In genomic region chr12:104738446-104738845, GRCm38 (mm10) we compare ENCODE assay signal across 18 mouse cellular contexts. TPM values are rescaled to one million over a fixed set of nuclear protein-coding genes. Genes with fewer than 3 reads are reported as not detected.
DNase-seq lines count a peak whose midpoint lies in the region; ATAC-seq and TF ChIP-seq lines count a peak whose summit lies in the region.
"Had no signal": no experiment of that assay in that cellular context is flagged by ENCODE, and none has a peak within 500 bp of the region (broad histone marks: within the 10 kb centered on the region; RNA-seq: fewer than 3 reads in every experiment).

No protein-coding gene starts in this region.

- no peaks in the 10 kb centered on the region for H3K36me3 ChIP-seq in kidney, postnatal 0 days (ENCODE audit: insufficient read depth, low read length)
- H3K36me3 ChIP-seq: hindbrain, embryonic 15.5 days had no signal

- H3K9ac ChIP-seq in kidney, postnatal 0 days (ENCODE audit: low read depth, low read length), result no peak overlapping the region
- H3K9ac ChIP-seq: hindbrain, embryonic 15.5 days; neural tube, embryonic 12.5 days had no signal

- H3K27ac ChIP-seq in layer of hippocampus, adult 2 months, result peak overlapping the region; percentile 59; the same call in 1 of the 2 replicates
- H3K27ac ChIP-seq in kidney, postnatal 0 days, result no peak overlapping the region
- H3K27ac ChIP-seq: midbrain, embryonic 10.5 days; neural tube, embryonic 12.5 days had no signal

- peak; percentile 80 for ATAC-seq in kidney, postnatal 0 days (replicated peaks; ENCODE audit: low FRiP score, low read depth)
- ATAC-seq: CD4-positive, CD25-positive, alpha-beta regulatory T cell, adult 4 months had no signal

- H3K27me3 ChIP-seq in kidney, postnatal 0 days (ENCODE audit: insufficient read depth, low read length), result no peaks in the 10 kb centered on the region
- H3K27me3 ChIP-seq: hindbrain, embryonic 15.5 days; neural tube, embryonic 12.5 days had no signal

- no peaks in the 10 kb centered on the region for H3K9me3 ChIP-seq in kidney, postnatal 0 days (replicated peaks; ENCODE audit: low read length)
- H3K9me3 ChIP-seq: G1E; hindbrain, embryonic 15.5 days; midbrain, embryonic 10.5 days; neural tube, embryonic 12.5 days had no signal

- H3K4me2 ChIP-seq in kidney, postnatal 0 days (ENCODE audit: low read length), result no peak overlapping the region
- H3K4me2 ChIP-seq: heart, embryonic 11.5 days; hindbrain, embryonic 15.5 days; neural tube, embryonic 12.5 days had no signal

- H3K4me3 ChIP-seq in layer of hippocampus, adult 2 months, result no peak overlapping the region
- no peak overlapping the region for H3K4me3 ChIP-seq in kidney, postnatal 0 days (replicated peaks; ENCODE audit: low read depth, low read length)
- H3K4me3 ChIP-seq: hindbrain, embryonic 15.5 days; midbrain, embryonic 10.5 days; neural tube, embryonic 12.5 days had no signal

- peak; percentile 25 to 55 for DNase-seq in cerebellum, postnatal 10 days
- no peak for DNase-seq in cerebellum, adult 18-20 months
- no peak for DNase-seq in layer of hippocampus, adult 2 months (ENCODE audit: low spot score in 2 of 2)
- no peak for DNase-seq in layer of hippocampus, postnatal 14 days (ENCODE audit: low spot score in 2 of 2)
- peak; percentile 58 for DNase-seq in kidney, postnatal 0 days (ENCODE audit: low spot score)
- peak; percentile 21 for DNase-seq in mesoderm, embryonic 11.5 days (ENCODE audit: low read depth, low spot score)
- no peak for DNase-seq in right cerebral cortex, postnatal 25 days
- DNase-seq in MN1 (ENCODE audit: low spot score), result no peak
- DNase-seq: cerebellum, adult 11-12 months; gastrocnemius, postnatal 25 days; left cerebral cortex, postnatal 4 days; right cerebral cortex, postnatal 14 days had no signal

- no peak for TF ChIP-seq CTCF in layer of hippocampus, adult 2 months (conservative IDR thresholded peaks at IDR 0.05)
- TF ChIP-seq CTCF in kidney, postnatal 0 days (IDR thresholded peaks at IDR 0.05; ENCODE audit: low read depth), result no peak

- H3K4me1 ChIP-seq in kidney, postnatal 0 days (replicated peaks; ENCODE audit: insufficient read depth, low read length), result peaks cover 18% of the 10 kb centered on the region

- 22% methylated on average over 9 of the region's 9 CpGs for WGBS in kidney, postnatal 0 days

RNA-seq across cellular contexts. Expression of gene Dicer1, which starts 13.3 kb away (rescaled TPM):
- 10 to 100 TPM; 43.7 to 47.1 TPM for total RNA-seq in layer of hippocampus, adult 2 months (2021)
- 10 to 100 TPM; 54.1 to 61.0 TPM for total RNA-seq in layer of hippocampus, postnatal 14 days (2021)
- 20.4 and 20.9 TPM in 2 replicates for polyA plus RNA-seq in kidney, postnatal 0 days (2015; fragmentation: Nextera tagmentation; extraction: Ambion mirVana)

Comparison
In these comparisons a context has a peak if more than half of its experiments do, and no peak if none do; other contexts are left out.
1. DNase-seq: peak in cerebellum, postnatal 10 days (2 of 2), kidney, postnatal 0 days (single experiment) and mesoderm, embryonic 11.5 days (single experiment); none in cerebellum, adult 18-20 months (0 of 2), layer of hippocampus, adult 2 months (0 of 2), layer of hippocampus, postnatal 14 days (0 of 2), right cerebral cortex, postnatal 25 days (single experiment) and MN1 (single experiment).